Mouse (Mus musculus): ENCODE data around the gene Diras2.
A peak's percentile ranks its signal among the peaks of the same experiment; 100 is the strongest.

The Diras2 gene

DNA sequence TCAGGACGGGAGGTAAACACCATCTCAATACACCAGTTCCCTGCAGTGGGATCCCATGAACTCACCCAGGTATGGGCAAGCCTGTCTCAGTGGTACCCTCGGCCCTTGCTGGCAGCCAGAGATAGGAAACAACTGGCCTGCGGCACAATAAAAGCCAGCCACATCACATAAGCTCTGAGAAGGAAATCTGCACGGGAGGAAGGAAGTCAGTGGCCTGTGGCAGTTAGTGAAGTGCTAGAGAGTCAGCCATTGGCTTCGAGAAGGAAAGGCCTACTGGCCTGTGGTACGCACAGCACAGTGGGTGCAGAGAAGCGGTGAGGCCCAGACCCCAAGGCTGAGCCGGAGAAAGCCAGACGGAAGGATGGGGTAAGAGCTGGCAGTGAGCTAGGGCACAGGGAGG is 20.2 kb upstream of the Diras2 start:
- DNase-seq (ENCODE audit: low read depth) = no peak

DNA sequence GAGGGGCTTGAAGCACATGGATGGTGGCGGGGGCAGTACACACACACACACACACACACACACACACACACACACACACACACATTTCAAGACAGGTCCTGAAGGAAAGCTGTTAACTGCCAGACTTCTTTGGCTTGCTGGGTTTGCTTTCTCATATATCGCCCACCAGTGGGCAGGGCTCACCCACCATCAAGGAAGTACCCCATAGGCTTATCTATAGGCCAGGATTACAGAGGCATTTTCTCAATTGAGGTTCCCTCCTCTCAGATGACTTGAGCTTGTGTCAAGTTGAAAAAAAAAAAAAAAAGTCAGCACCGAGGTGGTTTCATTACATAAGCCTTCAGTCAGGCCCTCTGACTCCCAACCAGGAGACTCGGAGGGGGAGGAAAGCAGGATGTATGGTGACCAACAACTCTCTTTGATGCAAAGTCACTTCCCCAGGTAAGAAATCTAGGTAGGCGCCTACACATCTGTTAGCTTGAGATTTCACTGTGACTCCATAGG is 19.7 kb upstream of the Diras2 start:
- DNase-seq (ENCODE audit: low read depth) = no peak

DNA sequence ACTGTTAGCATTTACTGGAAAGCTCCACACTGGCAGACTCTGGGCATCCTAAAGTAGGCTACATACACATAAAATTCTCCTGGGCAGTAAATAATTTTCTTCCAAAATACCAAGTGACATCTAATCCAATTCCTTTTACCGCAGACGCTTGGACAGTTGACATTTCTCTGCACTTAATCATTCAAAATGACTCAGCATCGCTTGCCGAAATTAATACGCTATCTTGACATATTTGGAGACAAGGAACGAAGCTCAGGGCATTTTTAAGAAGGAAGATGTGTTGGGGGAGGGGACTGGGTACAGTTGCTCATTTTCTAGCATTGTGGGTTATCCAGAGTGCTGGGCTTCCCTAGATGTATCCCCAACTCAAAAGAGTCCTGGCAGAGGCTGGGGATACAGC is 15.2 kb upstream of the Diras2 start:
- peak; percentile 81 for DNase-seq (ENCODE audit: low read depth)

DNA sequence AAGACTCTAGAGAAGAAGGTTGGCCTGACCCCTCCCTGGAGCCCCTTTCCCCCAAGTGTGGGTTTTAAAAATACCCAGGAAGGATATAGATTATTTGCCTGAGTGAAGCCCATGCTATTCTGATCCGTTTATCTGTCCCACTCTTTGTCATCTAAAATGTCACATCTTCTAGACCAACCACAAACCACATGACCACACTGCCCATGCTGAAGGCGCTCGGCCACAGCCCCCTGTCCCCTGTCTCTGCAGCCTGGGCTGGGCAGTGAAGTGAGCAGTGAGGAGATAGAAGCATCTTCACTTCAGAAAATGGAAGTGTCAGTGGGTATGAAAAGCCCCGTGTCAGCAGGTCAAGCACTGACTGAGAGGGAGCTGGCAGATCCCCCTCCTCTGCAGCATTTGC is 11.6 kb upstream of the Diras2 start:
- DNase-seq (ENCODE audit: low read depth) = no peak

DNA sequence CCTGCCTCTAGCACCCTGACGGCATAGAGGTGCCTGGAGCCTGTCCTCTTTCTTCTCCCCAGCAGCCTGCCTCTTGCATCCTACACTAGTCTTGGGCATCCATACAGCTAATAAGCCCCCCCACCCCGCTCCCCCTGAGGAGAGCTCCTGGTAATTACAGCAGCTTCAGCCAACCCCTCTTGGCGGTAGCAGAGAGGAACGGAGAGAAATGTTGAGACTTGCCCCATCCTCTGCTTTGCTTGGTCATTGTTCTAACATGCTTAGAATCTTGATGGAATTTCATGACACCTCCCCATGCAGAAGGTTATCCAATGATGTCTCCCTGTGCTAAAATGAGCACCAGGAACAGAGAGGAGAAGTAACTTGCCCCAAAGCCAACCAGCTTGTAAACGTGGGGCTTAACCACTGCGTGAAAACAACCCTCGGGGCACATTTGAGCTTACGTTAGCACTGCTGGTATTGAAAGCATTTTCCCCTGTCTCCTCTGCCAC is 11.0 kb upstream of the Diras2 start:
- no peak for DNase-seq (ENCODE audit: low read depth)

DNA sequence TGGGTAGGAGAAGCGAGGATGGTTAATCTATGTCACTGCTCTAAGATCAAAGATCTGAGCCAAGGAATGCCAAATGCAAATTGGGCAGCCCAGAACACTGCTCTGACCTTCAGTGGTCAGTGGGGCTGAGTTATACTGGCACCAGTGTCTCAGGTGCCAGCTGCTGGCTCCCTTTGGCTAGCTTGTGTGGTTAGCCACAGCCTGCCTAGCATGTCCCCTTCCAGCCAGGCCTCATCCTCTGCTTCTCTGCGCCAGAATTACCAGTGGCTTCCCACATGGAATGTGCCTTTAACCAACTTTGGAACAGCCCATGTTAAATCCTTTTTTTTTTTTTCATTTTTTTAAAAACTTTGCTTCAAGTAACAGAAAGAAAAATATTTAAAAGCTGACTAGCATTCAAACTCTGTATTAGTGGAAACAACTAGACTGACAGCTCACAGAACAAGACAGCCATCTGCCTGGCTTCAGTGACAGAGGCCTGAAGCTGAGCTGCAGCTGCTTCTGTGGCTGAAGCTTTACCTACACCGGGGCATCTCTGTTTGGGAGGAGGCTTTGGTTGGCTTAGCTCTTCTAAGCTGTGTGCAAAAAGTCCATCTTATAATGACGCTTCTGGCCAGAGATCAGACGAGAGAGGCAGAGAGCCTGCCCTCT is 10.4 kb upstream of the Diras2 start:
- DNase-seq (ENCODE audit: low read depth) = no peak

DNA sequence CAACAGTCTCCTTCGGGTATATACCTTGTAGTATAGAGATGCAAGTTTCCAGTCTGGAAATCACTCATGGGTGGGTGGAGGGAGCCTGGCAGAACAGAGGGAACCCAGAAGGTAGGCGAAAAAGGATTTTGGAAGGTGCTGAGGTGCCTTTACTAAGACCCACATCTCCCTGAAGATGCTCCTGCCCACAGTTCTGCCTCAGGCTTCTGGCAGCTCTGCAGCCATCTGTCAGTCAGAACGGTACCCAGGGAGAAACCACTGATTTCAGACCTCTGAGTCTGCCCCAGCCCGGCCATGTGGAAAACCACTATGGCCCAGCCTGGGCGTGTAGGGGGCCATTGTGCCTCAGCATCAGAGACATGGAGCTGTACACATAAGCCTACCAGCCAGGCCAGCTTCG is 8.4 kb upstream of the Diras2 start:
- no peak for DNase-seq (ENCODE audit: low read depth)

DNA sequence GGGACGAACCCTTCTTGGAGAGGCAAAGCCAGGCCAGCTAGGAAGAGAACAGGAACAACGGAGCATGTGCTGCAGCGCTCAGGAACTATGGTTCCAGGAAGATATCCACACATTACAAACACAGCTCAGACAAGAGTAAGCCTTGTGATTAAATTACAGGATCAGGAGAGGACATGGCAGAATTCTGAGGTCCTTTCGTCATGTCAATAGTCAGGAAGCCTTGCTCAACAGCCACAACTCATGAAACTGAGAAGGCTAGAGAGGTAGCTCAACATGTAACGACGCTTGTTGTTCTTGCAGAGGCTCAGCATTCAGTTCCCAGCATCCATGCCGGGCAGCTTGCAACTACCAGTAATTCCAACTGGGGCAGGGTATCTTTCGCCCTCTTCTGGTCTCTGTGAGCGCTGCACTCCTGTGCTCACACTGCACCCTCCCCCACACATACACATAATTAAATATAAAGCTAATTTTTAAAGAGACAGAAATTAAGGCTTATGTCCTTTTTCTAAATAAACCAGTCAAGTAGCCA is 7.6 kb upstream of the Diras2 start:
- no peak for DNase-seq (ENCODE audit: low read depth)

DNA sequence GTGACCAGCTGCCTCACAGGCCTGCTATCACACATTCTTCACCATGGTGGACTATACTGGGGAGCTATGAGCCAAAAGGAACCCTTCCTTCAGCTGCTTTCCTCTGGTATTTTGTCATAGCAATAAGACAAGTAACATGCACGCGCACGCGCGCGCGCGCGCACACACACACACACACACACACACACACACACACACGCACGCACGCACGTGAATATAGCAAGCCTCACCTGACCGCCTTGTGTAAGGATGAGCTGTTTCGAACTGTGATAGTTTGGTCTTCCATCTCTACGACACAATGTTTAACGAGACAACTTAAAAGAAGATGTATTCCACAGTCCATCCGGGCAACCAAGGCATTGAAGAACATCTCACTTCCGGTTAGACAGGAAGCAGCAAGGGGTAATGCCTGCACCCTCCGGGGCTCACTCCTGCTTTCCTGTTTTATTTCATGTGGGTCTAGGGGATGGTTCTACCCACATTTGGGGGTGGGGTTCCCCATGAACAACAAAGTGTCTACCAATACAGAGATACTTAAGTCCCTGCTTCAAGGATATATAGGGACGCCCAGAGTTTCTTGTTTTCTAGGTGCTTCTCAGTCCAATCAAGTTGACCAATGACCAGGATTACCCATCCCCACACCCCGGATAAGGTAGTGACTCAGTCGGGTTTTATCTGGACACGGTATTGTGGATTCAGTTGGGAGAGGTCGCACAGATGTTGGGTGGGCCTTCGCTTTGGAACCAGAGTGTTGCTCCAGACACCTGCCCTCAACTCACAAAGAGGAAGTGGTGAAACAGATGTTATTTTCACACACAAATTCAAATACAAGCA is 6.9 kb upstream of the Diras2 start:
- DNase-seq (ENCODE audit: low read depth) = no peak

DNA sequence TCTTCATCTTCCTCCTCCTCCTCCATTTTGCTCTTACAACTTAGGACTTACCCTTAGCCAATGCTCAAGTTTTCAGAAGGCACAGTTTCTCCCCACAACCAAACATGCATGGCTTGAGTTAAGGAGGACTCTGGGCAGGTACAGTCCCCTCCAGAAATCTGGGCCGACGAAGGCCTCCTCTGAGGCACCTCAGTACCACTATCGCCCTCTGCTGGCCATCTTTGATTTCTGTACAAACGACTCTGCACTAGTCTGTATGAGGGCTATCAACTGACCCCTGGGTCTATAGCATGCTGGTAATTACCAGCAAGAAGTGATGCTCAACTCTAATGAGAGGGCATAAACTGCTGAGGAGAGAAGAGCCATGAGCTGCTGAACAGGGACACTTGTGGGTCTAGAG is 4.5 kb upstream of the Diras2 start:
- peak; percentile 67 for DNase-seq (ENCODE audit: low read depth)

DNA sequence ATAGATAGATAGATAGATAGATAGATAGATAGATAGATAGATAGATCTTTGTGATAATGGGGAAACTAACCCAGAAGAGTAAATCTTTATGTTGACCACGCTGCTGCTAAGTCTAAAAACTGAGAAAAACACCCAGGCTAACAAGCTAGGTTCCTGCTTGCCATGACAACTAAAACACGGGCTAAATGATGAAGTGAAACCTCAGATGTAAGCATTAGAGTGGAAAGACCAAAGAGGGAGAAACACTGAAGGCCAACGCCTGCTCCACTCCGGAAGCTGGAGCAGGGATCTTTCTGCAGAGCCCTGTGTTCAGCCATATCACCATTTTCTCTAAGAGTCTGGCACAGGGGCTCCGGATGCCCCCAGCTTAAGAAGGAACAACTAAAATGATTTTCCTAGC is 2.6 kb upstream of the Diras2 start:
- no peak for DNase-seq (ENCODE audit: low read depth)

DNA sequence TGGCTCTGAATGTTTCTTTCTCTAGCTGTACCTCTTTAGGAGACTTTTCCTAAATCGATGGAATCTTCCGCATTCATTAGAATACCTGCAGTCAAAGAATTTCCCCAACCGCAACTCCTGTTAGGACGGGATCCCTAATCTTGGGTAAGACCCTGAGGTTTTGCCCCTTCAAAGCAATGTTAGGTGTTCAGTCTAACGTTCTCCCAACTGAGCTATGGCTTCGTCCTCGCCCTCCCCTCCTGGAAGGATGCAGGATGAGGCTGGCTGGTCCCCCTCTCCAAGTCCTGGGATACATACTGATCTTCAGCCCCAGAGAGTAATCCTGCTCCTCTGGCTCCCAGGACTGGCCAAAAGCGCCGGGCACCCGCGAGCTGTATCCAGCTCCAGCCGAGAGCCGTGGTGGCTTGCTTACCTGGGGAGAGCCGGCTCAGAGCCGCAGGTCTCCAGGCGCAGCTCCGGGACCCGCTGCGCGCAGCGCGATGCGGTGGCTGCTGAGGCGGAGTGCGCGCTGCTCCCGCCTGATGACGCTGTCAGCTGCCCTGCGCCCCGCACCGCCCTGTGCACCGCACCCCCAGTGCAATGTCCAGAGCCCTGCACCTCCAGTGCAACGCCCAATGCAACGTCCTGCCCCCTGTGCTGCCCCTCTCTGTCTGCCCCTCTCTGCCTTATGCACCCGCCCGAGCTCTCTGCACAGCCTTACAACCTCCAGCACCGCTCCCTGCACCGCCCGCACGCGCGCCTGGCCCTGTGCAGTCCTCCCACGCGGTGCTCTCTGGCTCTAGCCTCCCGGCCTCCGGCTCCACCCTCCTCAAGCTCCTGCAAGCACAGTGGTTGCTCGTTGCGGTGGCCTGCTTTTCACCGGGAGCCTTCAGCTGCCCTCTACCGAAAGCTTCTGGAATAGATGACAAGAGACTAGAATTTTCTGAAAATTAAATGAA is 802 bp downstream of the Diras2 start:
- peak; percentile 90 for DNase-seq (ENCODE audit: low read depth)

DNA sequence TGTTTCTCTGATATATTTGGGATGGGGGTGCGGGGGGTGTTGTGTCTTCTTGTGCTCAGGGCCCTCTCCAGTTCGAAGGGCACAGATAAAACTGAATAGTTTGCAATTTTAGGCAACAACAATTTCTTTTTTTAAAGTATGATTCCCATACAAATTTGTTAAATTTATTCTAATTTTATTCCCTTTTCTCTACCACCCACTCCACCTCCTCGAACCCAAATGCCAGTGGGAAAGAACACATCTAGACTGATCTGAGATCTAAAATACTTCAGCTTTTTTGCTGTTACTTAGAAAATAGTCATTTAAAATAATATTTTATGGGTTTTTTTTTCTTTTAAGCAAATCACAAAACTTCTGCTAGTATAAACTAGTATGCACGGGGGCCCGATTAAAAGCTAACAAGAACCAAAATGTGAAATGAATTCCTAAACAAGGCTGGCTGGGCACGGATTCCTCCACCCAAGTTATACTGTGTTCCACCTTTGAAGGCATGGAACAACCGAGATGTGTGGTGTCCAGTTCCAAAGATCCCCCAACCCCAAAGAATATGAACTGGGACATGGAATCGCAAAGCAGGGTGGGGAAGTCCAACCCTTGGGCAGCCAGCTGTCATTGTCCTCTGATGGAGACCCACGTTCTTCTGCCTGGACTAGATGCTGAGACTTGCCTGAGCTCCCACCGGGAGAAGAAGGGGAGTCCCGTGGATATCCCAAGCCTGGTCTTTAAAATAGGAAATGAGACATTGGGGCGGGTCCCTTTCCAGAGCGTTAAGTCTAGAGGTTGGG is 1.7 kb downstream of the Diras2 start:
- DNase-seq (ENCODE audit: low read depth) = no peak

DNA sequence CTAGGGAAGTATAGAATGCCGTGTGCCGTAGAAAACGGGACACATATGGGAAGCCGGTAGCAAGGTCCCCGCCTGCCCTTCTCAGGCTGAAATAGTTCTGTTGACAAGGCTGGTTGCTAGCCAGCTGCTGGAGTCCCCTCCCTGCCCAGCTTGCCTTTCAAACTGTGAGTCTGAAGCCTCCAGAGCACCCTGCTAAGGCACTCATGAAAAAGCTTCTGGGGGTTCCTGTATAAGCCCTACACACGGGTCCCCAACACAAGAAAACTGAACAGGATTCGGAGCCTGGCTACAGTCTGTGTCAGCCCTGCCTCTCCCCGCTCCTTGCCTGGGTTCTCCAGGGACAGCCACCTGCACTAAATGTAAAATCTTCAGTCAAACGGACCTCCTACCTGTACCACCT is 2.3 kb downstream of the Diras2 start:
- DNase-seq (ENCODE audit: low read depth) = peak; percentile 9

DNA sequence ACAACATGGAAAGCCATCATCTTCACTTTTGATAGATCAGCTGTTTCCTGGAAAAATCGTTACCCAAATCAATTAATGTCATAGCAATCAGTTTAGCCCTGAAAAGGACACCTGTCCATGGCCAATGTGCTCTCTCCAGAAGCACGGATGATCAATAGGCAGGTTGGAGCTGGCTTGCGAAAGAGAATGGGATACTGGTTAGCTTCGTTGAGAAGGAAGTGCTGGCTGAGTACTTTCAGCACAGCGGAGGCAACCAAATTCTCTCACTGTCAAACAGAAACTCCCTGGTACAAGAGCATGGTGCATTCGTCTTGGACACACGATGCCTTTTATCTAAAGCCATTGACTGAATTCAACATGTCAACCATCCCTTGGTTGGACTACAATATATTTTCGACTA is 2.8 kb downstream of the Diras2 start:
- DNase-seq (ENCODE audit: low read depth) = no peak

DNA sequence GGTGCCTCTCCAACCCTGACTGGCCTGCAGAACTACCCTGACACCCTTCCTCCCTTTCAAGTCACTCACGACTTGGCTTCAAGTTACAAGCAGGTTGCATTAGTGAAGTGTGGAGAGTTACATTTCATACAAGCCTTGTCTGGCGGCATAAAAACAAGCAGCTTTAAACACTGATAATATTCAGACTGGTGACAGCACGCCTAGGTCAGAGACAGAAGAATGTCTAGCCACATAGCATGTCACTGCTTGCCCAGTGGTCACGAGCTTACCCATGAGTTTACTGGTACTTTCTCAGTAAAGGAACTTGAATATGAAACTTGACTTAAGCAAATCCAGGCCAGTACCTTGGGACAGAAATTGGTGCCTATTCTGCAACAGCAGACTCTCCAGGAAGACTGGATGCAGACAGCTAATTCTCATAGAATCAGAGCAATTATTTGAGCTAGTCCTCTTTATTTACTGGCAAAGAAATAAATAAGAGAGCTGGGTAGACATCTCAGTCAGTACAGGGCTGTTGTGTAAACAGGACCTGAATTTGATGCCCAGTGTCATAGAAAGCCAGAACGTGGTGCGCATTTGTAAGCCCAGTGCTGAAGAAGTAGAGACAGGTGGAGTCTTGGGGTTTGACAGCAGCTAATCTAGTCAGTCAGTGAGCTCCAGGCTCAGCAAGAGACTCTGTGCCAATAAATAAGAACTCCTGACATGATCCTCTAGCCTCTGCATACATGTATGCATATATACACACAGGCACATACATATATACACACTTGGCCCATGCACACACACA is 4.6 kb downstream of the Diras2 start:
- no peak for DNase-seq (ENCODE audit: low read depth)

DNA sequence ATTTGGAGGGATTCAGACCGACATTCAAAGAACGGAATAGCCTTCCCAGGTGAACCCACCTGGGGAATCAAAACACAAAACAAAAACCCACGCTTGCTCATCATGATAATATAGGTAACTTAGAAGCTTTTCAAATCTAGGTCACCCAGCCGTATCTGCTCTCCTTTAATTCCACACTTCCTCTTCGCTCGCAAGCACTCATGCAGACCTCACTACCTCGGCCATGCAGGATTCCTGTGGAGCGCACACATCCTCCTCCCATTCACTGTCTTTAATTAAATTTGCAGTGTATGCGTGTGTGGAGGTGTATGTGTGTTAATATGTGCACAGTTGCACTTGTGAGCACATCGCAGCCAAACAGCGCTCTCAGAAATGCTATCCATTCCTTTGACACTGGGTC is 6.8 kb downstream of the Diras2 start:
- DNase-seq (ENCODE audit: low read depth) = no peak

DNA sequence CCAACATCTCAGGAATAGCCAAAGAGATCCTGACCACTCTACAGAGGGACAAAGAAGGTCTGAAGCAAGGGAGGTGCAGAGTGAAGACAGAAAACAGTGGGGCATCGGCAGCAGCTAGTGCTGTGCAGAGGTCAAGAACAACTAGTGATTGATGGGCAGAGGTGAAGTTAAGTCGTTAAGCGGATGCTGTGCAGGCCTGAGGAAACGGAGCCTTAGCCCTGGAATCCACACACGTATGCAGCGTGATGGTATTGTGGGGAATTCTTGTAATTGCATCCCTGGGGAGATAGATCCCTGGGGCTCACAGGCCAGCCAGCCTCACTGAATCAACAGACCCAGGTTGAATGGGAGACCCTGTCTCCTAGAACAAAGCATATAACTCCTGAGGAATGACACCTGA is 9.9 kb downstream of the Diras2 start:
- DNase-seq (ENCODE audit: low read depth) = no peak

DNA sequence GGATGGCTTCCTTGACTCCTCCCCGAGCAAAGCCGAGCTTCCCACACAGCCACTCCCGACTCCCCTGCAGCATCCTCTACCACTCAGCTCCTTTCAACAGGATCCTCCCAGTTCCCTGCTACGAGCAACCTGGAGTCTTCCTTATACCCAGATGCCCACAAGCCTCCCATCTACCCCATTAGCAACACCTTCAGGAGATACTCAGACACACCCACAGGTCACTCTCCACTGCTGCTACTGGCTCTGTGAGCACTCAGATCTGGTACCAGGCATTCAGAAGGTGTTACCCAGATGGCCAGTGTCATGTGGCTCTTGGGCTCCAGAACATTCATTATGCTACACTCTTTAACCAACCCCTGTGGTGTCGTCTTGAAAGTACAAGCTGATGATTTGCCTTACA is 11.7 kb downstream of the Diras2 start:
- DNase-seq (ENCODE audit: low read depth) = no peak

DNA sequence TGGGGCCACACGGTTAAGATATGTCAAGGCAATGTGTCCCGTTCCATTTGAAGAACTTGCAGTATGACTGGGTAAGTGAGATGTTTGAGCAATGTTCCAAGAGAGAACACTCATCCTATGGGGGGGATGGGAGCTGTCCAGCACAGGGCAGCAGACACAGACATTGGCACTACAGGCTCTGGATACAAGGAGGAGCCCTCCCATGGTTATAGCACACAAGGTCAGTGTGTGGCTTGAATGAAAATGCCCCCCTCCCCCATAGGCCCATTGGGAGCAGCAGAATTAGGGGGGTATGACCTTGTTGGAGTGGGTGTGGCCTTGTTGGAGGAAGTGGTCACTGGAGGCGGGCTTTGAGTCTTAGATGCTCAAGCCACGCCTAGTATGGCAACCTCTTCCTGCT is 12.7 kb downstream of the Diras2 start:
- peak; percentile 60 for DNase-seq (ENCODE audit: low read depth)
